Mouse (Mus musculus): Measurements from ENCODE around the gene Srgap1.

DNA sequence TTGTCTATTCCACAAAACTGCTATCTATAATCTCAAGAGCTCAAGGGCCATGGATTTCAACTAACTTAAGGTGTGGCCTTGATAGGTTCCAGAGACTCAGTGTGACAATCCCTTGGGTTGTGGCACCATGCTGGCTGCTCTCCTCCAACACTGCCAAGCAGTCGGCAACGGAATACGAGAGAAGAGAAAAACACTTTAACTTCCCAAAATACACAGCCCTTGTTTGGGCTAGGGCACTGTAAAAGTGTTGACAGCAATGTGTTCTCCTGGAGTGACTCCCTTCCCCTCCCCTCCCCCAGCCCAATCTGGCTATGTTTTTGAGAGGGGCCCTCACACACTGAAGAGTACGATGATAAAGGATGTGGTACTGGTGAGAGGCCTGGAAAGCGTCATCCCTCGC, 21.9 kb downstream of the Srgap1 start:
- TF ChIP-seq POLR2A (IDR thresholded peaks at IDR 0.05; ENCODE audit: borderline replicate concordance, control insufficient read depth, low read depth, low read length) (no peak), CTCF (IDR thresholded peaks at IDR 0.05; ENCODE audit: control insufficient read depth, insufficient read depth, low read length) (no peak)
